Mouse (Mus musculus): ENCODE results near the gene Hpca. TPM values are rescaled to one million over a fixed set of nuclear protein-coding genes. Genes with fewer than 3 reads are reported as not detected.

The Hpca gene
- total RNA-seq, 2 experiments from 2014 or later, result 7.1 to 9.4 TPM

DNA sequence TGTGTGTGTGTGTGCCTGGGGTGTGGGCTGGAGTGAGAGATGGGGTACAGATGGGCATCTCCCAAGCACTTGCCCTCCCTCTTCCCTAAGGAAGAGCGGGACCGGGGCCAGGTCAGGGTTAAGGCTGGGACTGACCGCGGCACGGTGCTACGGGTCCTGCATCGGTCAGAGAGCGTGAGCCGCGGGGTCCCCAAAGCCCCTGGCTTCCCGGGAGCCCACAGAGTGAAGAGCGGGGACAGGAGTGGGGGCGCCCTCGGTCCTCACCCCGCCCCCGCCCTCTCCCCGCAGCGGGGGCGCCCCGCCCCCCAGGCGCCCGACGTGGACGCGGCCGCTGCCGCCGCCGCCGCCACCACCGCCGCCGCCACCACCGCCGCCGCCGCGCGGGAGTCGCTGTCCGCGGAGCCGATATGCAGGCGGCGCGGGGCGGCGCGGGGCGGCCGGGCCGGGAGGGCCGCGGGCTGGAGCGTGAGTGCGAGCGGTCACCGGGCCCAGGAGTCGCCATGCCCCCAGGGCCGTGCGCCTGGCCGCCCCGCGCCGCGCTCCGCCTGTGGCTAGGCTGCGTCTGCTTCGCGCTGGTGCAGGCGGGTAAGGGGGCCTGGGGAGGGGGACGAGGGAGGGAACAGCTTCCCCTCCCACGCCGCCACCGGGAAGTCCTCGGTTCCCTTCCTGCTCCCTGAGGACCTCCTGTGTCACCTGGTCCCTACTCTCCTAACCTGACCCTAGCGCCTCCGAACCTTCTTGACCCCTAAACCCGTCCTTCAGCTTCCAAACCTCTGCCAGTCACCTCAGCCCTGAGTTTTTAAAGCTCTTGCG, 14.9 kb upstream of the Hpca start, which contains the start of gene Fndc5:
Fndc5 (plus strand) TSS at position 421 of the 813 bp plus-strand sequence.
- DNase-seq (ENCODE audit: low spot score in 2 of 2), result no peak

DNA sequence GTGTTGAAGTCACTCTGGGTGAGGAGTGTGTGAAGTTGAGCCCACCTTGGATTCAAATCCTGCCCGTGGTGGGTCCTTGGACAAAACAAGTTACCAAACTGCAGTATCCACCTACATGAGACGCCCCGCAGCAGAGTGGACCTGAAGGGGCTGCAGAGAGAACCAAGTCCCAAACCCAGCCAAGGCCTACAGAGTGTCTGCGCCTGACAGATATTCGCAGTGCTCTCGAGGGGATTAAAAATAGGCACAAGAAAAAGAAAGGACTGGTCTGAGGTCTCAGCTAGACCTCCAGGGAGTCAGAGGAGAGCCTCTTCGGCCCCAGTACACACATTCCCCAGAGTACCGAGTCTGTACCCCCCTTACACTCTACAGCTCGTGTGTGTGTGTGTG, 14.3 kb upstream of the Hpca start:
- no peak for DNase-seq (ENCODE audit: low spot score in 2 of 2)

DNA sequence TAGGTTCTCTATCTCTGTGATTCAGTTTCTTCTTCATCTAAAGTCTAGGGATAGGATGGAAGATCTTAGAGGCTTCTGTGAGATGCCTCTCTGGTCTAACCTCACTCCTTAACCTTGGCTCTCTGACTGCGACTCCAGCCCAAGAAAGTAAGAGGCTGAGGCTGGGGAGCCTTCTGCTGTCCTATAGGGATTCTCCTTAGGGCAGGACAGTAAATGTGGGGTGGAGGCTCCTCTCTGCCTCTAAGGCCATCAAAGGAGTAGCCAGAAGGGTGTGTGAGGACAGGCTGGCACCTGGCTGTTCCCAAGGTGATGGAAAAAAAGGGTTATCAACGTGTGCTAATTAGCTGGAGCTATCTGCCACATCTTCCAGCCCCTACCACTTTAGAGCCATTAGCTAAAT, 13.8 kb upstream of the Hpca start:
- DNase-seq (ENCODE audit: low spot score in 2 of 2), result no peak

DNA sequence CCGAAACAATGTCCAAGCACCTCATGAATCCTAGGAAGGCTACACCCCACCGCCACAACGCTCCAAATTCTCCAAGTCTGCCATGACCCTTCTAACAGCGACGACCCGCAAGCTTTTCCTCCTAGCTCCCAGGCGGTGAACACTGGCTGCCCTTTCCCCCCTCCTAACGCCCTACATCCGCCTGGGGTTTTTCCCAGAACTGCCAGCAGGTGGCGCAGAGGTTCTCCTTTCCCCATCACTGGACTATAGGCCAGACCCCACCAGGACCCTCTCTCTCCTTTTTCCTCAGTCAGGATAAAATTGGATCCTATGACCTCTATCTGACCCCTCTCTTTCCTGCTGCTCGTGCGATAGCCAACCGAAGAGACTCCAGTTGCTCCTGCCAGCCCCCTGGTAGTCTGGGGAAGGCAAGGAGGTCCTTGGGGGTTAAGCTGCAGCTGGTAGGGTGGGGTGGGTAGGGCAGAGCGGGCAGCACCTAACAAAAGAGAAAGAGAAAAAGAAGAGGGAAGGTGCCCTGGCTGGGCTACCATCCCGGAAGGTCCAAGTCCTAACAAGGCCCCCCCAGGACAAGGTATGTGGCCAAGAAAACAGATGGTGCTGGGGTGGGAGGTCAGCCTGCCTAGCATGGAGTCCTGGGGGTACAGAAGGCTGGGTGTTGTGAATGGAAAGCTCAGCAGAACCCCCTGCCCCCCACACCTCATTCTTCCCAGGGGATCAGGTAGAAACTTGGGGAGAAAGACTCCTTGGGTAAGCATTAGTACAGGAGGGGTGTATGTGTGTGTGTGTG, 13.2 kb upstream of the Hpca start:
- DNase-seq (ENCODE audit: low spot score in 2 of 2), result peak; percentile 39 to 67

DNA sequence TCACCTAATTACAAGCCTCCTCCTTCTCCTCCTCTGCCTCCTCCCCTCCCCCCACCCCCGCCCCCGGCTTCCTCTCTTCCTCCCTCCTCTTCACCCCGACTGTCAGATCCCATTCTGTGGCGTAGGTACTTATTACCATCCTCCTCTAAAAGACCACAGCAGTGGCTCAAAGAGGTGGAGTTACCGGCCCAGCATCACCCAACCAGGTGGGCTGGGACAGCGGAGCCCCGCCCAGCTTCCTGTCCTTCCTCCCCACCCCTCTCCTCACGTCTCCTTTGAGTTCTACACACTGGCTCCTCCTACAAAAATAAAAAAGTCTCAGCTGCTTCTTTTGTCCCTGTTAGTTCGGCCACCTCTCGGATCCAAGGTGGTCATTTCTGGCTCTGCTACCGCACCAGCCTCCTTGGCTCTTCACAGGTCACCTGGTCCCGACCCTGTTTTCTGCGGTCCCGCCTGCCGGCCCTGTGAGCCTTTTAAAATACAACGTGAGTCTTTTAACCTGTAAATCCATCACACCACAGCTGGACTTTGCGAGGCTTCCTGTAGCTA, 9.0 kb upstream of the Hpca start:
- DNase-seq (ENCODE audit: low spot score in 2 of 2), result no peak

DNA sequence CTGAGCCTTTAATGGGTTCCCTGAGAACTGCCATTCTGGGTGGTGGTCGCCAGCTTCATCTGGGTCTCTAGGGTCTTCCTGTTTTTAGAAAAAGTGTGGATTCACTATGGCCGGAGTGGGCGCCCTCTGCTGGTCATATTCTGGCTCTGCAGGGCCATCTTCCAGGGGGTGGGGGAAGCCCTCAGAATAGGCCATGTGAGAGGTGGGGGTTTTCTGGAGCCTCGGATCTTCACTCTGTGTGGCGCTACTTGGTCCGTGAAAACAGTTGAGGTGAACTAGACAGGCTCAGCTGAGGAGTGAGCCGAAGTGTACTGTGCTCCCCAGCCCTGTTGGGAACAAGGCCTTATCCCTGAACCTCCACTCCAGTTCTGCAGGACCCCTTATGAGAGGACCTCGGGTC, 8.3 kb upstream of the Hpca start:
- no peak for DNase-seq (ENCODE audit: low spot score in 2 of 2)

DNA sequence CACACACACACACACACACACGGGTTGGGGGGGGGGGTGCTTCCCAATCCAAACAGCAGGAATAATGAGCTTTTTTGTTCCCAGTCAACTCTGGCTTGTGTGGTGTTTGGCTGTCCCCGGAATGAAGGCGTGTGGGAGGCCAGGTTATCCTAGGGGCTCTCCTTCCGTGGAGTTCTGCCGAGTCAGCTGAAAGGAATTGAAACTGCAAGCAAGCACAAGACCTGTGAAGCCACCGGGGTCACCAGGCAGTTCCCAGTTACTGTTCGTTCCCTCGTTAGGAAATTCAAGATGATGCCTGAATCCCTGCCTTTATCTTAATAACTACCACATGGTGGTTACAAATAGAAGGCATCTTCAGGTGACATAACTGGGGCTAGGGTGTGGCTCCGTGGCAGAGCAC, 7.6 kb upstream of the Hpca start:
- no peak for DNase-seq (ENCODE audit: low spot score in 2 of 2)

DNA sequence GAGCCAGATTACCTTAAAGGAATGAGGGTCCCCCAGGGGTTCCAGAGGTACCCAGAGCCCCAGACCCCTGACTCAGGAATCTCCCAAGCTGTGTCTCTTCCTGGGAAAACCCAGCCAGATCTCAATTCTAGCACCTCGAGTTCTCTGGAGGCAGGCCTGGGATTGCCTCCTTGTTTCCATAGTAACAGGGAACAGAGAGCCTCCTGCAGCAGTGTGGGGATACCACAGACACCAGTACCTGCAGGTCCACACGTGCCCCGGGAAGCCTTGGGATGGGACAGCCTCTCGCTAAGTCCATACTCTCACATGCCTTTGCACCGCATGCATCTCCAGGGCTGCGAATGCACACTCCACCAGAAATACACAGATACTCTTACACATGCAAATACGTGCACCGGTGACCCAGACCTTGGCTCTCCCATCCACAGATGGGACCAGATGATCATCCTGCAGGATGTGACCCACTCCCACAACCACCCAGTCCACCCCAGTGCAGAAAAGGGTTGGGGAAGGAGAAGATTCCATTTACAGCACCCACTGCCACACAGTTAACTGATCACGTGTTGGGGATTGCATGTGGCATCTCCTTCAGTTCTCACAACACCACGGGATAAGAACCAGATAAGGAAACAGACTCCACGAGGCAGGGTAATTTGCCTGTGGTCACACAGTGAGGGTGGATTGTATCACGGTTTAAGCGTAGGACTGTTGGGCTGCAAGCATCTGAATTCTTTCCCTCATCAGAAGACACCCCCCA, 6.9 kb upstream of the Hpca start:
- no peak for DNase-seq (ENCODE audit: low spot score in 2 of 2)

DNA sequence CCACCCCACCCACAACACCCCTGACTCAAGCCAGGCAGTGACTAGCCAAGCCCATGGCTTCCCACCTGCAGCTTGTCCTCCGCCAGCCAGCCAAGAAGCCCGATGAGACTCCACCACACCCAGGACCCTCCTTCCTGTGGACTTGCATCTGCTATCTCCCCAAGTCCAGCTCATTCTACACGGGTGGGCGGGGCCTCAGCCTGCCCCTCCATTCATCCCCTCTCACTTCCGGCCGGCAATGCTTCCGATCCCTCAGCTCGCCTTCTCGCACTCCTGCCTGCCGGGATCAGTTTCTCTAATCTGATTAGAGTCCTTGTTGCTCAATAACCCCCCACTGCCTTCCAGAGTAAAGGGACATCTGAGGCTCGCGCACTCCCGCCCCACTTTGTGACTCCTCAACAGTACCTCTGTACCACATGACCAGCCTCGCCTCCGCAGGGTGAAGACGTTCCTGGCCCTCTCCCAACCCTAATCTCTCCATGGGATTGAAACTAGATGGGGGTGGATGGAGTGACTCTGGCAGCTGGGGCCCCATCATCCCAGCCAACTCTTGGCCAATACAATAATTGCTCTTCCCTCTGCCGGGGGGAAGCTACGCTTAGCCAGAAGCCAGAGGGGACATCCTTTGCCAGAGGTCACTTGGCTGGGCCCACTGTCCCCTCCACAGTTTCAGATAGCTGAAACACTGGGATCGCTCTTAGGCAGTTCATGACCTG, 4.1 kb upstream of the Hpca start:
- DNase-seq (ENCODE audit: low spot score in 2 of 2), result no peak

DNA sequence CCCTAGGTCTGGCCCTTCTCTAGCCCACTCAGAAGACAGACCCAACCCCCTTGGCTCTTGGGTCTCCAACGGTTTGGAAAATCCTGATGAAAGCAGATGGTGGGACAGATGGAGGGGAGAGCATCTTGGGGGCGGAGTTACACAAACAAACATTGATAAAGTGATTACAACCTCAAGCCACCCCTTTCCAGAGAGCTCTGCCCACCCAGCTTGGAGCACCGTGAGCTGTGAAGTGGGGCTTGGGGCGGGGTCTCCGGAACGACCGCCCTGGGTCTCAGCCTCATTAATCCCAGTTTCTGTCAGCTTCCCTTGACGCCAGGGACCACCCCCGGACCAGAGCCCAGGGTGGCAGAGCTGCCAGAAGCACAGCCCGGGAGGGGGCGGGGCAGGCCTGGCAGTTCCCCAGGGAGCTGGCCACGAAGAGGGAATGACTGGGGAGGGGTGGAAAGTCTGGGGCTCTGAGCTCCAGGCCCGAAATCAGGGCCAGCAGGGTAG, 2.9 kb upstream of the Hpca start:
- DNase-seq (ENCODE audit: low spot score in 2 of 2), result no peak

DNA sequence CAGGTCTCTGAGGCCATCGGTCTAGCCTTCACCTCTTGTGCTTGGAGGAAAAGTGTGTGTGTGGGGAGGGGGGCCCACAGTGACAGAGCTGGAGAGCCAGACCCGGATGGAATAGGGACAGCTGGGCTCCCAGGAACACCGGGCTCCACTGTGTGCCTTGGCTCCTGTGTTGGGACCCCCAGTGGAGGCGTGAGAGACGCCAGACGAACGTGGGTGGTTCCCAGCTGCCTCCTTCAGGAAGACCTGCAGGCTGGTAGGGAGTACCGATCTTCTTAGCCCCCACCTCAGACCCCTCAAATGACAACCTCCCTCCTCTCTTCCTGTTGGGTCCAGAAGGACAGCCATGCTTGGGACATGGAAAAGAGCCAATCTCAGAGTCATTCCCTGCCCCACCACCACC, 883 bp upstream of the Hpca start:
- no peak for DNase-seq (ENCODE audit: low spot score in 2 of 2)

DNA sequence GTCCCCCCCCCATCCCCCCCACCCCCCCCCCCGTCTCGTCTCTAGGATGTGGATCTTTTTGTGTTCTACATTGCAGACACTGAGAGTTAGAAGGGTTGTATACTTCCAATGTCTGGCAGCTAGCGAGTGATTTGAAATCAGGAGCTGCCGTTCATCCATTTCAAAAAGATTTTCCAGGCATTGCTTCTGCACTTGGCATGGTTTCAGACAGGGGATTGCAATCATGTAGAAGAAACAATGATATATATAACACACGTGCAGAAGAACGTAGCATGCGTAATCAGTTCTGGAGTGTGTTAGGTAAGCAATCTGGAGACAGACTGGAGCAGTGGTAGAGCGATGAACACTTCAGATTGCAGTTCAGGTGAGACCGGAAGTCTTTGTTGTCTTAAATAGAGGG, 271 bp upstream of the Hpca start:
- DNase-seq (ENCODE audit: low spot score in 2 of 2), result no peak

DNA sequence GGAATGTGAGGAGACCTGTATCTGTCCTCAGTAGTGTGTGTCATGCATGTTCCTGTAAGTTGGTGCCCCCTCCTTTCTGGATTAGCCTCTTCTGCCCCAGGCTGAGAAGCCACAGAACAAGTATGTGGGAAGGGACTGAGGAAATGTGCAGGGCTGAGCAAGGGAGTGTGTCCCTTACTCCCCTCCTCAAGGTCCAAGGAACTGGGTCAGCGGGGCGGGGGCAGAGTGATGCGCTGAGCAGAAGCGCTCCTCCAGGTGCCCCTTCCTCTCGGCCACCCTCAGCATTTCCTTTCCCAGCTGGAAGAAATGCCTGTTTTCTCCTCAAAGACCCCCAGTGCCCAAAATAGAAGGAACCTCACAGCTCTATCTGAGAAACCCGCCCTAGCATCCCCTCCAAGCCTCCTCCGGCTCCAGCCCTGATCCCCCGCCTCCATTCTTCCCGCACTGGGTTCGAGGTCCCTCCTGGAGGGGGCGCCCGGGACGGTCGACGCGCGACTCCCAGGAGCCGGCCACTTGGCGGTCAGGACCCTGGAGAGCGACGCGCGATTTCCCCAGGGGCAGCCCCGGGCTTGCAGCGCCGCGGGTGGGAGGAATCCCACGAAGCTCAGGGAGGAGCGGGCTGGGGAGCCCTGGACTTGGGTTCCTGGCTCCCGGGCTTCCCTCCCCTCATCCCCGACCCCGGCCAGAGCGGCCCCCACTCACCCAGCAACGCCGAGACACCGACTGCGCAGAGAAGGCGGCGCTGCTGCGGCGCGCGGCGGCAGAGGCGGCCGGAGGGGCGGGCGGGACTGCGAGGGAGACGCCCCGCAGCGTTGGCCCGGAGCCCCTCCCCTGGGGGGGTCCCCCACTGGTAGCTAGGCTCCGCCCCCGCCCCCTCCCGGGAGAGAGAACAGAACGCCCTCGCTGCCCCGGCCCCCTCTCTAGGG, 1.1 kb downstream of the Hpca start:
- DNase-seq (ENCODE audit: low spot score in 2 of 2), result peak; percentile 51 to 58

DNA sequence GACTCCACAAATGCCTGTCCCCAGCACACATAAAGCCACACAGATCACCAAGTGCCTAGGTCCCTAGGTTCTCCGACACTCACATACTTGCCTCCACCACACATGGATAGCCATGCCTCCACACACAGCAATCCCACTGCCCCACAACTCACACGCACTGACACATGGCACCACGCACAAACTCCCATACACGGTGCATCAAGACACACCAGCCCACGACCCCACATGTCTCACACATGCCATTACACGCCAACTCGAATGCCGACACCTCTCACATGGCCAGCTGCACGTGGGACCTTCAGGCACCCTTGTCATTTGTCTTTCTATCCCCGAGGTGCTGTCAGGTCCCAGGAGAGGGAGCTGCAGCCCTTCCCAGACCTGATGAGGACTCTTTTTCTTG, 2.1 kb downstream of the Hpca start:
- no peak for DNase-seq (ENCODE audit: low spot score in 2 of 2)

DNA sequence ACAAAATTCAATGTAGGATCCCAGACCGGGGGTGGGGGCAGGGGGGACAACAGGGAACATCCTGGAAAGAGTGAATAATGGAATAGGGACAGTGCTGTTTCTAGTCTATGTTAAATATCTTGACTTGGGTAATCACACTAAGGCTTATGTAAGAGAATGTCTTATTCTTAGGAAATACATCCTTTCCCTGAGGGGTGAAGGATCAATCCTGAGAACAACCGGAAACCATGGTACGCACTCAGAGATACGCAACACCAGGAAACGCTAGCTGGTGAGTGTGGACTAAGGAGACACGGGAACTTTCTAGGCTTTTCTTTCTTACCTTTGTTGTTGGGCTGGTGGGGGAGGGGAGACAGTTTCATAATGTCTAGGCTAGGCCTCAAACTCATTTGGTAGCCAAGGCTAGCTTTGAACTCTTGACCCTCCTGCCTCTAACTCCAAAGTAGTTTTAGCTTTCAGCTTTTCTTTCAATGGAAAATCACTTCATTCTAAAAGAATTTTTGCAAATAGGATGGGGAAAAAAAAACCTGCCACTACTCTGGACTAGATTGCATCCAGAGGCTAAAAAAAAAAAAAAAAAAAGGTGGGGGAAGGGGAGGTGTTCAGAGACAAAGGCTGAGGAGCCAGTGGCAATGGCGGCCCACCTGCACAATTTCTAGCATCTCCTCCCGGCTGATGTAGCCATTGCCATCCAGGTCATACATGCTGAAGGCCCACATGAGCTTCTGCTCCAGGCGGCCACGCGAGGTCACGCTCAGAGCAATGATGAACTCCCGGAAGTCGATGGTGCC, 3.9 kb downstream of the Hpca start:
- no peak for DNase-seq (ENCODE audit: low spot score in 2 of 2)

DNA sequence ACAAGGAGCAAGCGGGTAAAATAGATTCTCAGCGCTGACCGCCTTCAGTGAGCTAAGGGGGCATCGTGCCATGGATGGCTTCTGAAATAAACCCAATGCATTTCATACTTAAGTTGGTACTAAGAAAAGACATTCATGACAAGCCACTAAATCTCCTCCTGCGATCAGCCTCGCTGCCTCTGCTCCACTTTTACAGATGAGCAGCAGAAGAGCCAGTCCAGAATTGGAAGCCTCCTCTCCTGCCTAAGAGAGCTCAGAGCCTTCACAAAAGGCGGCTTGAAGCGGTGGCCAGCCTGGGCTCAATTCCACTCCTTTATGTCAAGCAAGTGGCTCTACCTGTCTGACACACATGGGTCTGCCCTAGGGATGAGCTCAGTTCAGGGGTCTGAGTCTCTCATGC, 5.1 kb downstream of the Hpca start:
- DNase-seq (ENCODE audit: low spot score in 2 of 2), result no peak

DNA sequence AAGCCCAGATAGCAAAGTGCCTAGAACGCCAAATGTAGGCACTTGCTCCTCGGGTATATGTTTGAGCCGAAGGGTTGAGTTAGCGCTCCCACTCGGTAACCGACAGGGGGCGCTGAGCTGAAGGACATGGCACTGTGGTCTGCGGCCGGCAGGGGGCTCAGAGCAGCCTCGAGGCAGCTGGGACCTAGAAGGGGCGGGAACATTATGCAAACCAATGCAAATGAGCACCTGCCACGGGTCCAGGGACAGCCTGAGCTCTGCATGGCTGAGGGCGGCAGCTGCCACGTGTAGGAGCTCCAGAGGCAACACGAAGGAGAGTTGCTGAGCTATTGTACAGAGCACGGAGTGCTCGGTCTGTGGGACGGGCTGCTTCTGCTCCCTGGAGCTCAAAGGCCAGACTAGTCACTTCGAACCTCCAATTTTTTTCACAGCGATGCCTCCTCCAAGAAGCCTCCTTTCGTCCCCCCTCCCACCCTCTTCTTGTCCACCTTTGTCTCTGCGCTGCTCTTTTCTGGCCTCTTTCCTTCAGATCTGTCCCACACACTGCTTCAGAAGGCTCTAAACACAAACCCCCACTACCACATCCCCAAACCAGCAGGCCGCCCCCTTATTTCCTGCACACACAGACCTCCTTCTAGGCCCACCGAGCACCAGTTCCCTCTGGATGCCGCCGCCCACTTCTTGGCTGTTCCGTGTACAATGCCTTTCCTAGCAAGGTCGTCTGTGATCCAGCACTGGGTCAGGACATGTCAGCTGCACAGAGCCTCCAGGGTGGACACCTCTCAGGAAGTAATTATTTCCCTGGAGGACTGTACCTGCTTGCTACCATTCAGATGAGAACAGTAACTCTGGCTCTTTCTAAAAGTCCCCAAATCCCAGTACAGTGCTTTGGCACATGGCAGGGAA, 8.5 kb downstream of the Hpca start:
- DNase-seq (ENCODE audit: low spot score in 2 of 2), result peak; percentile 36 to 48

DNA sequence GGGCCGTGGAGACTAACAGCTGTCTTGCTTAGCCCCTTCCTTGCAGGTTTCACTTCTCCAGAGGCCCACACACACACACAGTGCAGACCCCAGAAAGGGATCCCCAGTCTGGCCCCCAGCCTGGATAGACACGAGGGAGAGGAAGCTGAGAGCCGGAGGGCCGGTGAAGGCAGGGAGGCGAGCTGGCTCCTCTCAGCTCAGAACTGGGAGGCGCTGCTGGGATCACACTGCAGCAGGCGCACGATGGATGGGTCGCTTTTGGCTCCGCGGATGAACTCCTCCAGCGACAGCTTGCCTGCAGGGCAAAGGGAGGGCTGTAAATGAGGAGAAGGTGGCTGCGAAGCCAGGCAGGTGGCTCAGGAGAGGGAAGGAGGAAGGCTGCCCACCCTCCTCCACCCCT, 9.6 kb downstream of the Hpca start:
- DNase-seq (ENCODE audit: low spot score in 2 of 2), result no peak

Data from adrenal gland, postnatal 4 days (tissue).